ENCODE assay signal across 13 mouse cellular contexts in genomic region chr2:133669821-133670220, GRCm38 (mm10).
DNase-seq lines count a peak whose midpoint lies in the region; ATAC-seq and TF ChIP-seq lines count a peak whose summit lies in the region.
"Had no signal": no experiment of that assay in that cellular context is flagged by ENCODE, and none has a peak within 500 bp of the region (broad histone marks: within the 10 kb centered on the region; RNA-seq: fewer than 3 reads in every experiment).

No protein-coding gene starts in this region.

- H3K9ac ChIP-seq in midbrain, postnatal 0 days (replicated peaks; ENCODE audit: low read length, poor library complexity, severe bottlenecking), result no peak overlapping the region
- no peak overlapping the region for H3K9ac ChIP-seq in midbrain, embryonic 14.5 days (replicated peaks; ENCODE audit: low read length)
- H3K9ac ChIP-seq: lung, embryonic 15.5 days had no signal

- no peaks in the 10 kb centered on the region; the same call in 1 of the 2 replicates for H3K27me3 ChIP-seq in heart, embryonic 10.5 days (ENCODE audit: insufficient read depth, poor library complexity, severe bottlenecking)
- no peaks in the 10 kb centered on the region for H3K27me3 ChIP-seq in midbrain, postnatal 0 days (ENCODE audit: insufficient read depth, low read length)
- H3K27me3 ChIP-seq in midbrain, embryonic 14.5 days (ENCODE audit: control insufficient read depth, insufficient read depth, low read length), result no peaks in the 10 kb centered on the region
- H3K27me3 ChIP-seq: CH12.LX; lung, embryonic 15.5 days had no signal

- no peaks in the 10 kb centered on the region for H3K4me1 ChIP-seq in heart, embryonic 10.5 days
- no peaks in the 10 kb centered on the region for H3K4me1 ChIP-seq in midbrain, postnatal 0 days (ENCODE audit: insufficient read depth, low read length)
- no peaks in the 10 kb centered on the region for H3K4me1 ChIP-seq in midbrain, embryonic 14.5 days (ENCODE audit: control insufficient read depth, insufficient read depth, low read length)
- H3K4me1 ChIP-seq: lung, embryonic 15.5 days had no signal

- H3K27ac ChIP-seq in heart, embryonic 10.5 days, result no peak overlapping the region
- no peak overlapping the region for H3K27ac ChIP-seq in midbrain, postnatal 0 days (ENCODE audit: low read depth, low read length)
- H3K27ac ChIP-seq in midbrain, embryonic 14.5 days (replicated peaks; ENCODE audit: low read depth, low read length), result no peak overlapping the region
- no peak overlapping the region for H3K27ac ChIP-seq in gastrocnemius, adult 2 months
- H3K27ac ChIP-seq: heart, adult 2 months; lung, embryonic 15.5 days had no signal

- no peak overlapping the region for H3K4me3 ChIP-seq in heart, embryonic 10.5 days
- no peak overlapping the region for H3K4me3 ChIP-seq in midbrain, postnatal 0 days (ENCODE audit: low read depth, low read length)
- no peak overlapping the region for H3K4me3 ChIP-seq in midbrain, embryonic 14.5 days (replicated peaks; ENCODE audit: low read depth, low read length)
- no peak overlapping the region for H3K4me3 ChIP-seq in gastrocnemius, adult 2 months
- H3K4me3 ChIP-seq: heart, adult 2 months; lung, embryonic 15.5 days had no signal

- ATAC-seq in midbrain, postnatal 0 days (ENCODE audit: low FRiP score), result no peak
- ATAC-seq in midbrain, embryonic 14.5 days (ENCODE audit: low FRiP score, low TSS enrichment), result no peak
- no peak for ATAC-seq in granulocyte monocyte progenitor cell, adult 5-6 weeks (replicated peaks; ENCODE audit: poor library complexity, severe bottlenecking)

- H3K4me2 ChIP-seq in midbrain, postnatal 0 days (ENCODE audit: low read depth, low read length, poor library complexity, severe bottlenecking), result no peak overlapping the region
- H3K4me2 ChIP-seq in midbrain, embryonic 14.5 days (ENCODE audit: low read length), result no peak overlapping the region
- H3K4me2 ChIP-seq: lung, embryonic 15.5 days had no signal

- peak; percentile 12 to 14 for DNase-seq in heart, postnatal 10 days
- no peak for DNase-seq in heart, embryonic 10.5 days (ENCODE audit: low spot score)
- DNase-seq in midbrain, postnatal 0 days (ENCODE audit: low spot score), result peak; percentile 75
- DNase-seq in midbrain, embryonic 14.5 days, result no peak
- DNase-seq in gastrocnemius, adult 2 months, result peak; percentile 58
- DNase-seq in retina, postnatal 1 day, result peak; percentile 14
- DNase-seq: cerebellum, adult 9-11 months; kidney, adult 8-10 months; thymus, postnatal 36 days had no signal

- H3K36me3 ChIP-seq in heart, embryonic 10.5 days, result no peaks in the 10 kb centered on the region
- no peaks in the 10 kb centered on the region for H3K36me3 ChIP-seq in midbrain, postnatal 0 days (ENCODE audit: insufficient read depth, low read length)
- no peaks in the 10 kb centered on the region for H3K36me3 ChIP-seq in midbrain, embryonic 14.5 days (ENCODE audit: control insufficient read depth, insufficient read depth, low read length)
- H3K36me3 ChIP-seq: lung, embryonic 15.5 days had no signal

- intact Hi-C loops in heart, postnatal 10 days (cut with DNase I), result no loop called here
- intact Hi-C loops in gastrocnemius, adult 2 months (cut with DNase I), result no loop called here

- 46% methylated on average over 2 of the region's 2 CpGs for WGBS in heart, embryonic 10.5 days
- 66% methylated on average over 2 of the region's 2 CpGs for WGBS in midbrain, postnatal 0 days
- WGBS in midbrain, embryonic 14.5 days, result 61% methylated on average over 2 of the region's 2 CpGs

- no peak for TF ChIP-seq CTCF in midbrain, postnatal 0 days (IDR thresholded peaks at IDR 0.05)
- TF ChIP-seq CTCF in gastrocnemius, adult 2 months (IDR thresholded peaks at IDR 0.05), result no peak

- no peaks in the 10 kb centered on the region for H3K9me3 ChIP-seq in heart, embryonic 10.5 days
- H3K9me3 ChIP-seq in midbrain, postnatal 0 days (ENCODE audit: low read length), result no peaks in the 10 kb centered on the region
- H3K9me3 ChIP-seq in midbrain, embryonic 14.5 days (ENCODE audit: control insufficient read depth, low read length), result no peaks in the 10 kb centered on the region
- H3K9me3 ChIP-seq: lung, embryonic 15.5 days had no signal

Comparison
In these comparisons a context has a peak if more than half of its experiments do, and no peak if none do; other contexts are left out.
1. DNase-seq: peak in heart, postnatal 10 days (2 of 2), midbrain, postnatal 0 days (single experiment), gastrocnemius, adult 2 months (single experiment) and retina, postnatal 1 day (single experiment); none in heart, embryonic 10.5 days (single experiment) and midbrain, embryonic 14.5 days (single experiment).